Mouse (Mus musculus): ENCODE measurements around the gene Pomt1. TPM values are rescaled to one million over a fixed set of nuclear protein-coding genes. Genes with fewer than 3 reads are reported as not detected.

Pomt1 gene
- 10 to 100 TPM; 19.3 to 23.5 TPM for total RNA-seq (2021)
- long read RNA-seq, experiment 1, partial matches to known transcripts: 2 of 6 reads
- long read RNA-seq, experiment 1, other reads (novel, unspliced or antisense): 2 of 6 reads
- long read RNA-seq, experiment 2, partial matches to known transcripts: 1 of 5 reads
- long read RNA-seq, experiment 2, other reads (novel, unspliced or antisense): 2 of 5 reads

DNA sequence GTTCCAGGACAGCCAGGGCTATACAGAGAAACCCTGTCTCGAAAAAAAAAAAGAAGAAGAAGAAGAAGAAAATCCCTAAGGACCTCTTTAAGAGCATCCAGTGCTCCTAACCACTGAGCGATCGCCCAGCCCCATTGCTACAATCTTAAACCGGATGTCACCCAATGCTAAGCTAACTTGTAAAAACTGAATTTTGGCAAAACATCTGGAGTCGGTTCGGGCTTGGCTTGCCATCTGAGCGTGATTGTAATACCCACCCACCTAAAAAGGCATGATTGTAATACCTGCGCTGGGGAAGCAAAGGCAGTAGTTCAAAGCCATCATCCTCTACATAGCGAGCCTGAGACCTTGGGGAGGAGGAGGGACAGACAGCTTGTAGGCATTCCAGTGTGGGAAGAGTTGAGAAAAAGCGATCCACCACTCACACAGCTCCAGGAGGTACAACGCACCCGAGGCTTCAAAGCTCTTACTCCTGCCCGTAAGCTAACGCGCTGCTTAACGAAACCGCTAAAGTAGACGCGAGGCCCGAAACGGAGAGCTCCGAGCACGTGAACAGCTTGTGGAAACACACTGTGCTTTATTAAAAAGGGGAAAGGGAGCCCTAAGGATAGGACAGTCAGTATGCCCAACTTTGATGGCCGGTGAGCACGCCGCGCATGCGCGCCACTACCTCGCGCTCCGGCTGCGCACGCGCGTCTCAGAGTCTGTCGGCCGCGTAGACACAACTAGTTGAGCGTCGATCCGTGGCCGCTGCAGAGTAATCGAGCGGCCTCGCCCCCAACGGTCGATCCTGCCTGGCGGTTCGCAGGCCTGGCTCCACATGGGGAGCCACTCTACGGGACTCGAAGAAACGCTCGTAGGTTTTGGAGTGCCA lies at the start of gene Pomt1:
TSS of gene Pomt1 (plus strand) at position 705 of the 874 bp plus-strand sequence.
- peak; percentile 85 to 93 for DNase-seq (ENCODE audit: low spot score in 2 of 2)

DNA sequence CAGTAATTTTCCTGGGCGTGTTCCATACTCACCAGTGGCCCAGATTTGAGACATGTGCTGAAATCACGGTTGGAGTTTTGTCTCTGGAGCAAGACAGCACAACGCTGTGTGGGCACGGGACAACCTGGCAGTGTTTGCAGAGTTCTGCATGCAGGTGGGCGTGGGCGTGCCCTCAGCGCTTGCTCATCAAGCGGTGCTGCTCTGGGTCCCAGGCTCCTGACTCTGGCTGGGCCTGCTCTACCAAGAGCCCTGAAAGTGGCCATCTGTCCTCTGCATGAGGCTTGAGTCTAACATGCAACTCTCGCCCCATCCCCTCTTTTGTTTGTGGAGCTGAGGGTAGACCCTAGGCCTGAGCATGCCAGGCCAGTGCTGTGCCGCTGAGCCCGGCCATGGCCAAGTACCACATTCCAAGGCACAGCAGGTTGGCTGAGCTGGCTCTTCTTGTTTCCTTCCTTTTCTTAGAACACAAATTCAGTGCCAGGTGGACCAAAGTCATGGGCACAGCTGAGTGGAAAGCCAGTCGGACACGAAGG lies 49.3 kb upstream of the Pomt1 start:
- peak; percentile 87 to 91 for DNase-seq (ENCODE audit: low spot score in 2 of 2)

- DNase-seq (ENCODE audit: low spot score in 2 of 2): no peak
Observed at GRCm38 (mm10) chr2:32187649-32188048, 48.7 kb upstream of the Pomt1 start.

DNA sequence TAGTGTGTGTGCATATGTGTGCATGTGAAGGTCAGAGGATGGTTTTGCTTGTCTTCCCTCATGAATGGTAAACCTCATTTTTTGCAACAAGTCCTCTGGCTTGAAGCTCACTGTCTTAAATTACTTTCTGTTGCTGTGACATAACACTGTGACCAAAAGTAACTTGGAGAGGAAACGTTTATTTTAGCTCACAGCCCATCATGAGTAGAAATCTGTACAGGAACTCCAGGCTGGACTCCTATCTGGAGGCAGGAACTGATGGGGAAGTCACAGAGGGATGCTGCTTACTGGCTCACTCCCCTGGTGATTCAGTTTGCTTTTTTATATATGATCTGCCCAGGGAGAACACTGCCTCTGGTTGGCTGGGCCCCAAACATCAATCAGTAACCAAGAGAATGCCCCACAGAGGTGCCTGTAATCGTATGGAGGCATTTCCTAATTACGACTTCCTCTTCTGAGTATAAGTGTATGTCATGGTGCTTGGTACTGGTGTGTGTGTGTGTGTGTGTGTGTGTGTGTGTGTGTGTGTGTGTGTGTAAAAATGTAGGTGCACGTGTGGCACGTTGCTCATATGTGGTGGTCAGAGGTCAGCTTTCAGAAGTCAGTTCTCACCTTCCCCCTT lies 47.2 kb upstream of the Pomt1 start:
- DNase-seq (ENCODE audit: low spot score in 2 of 2): no peak

DNA sequence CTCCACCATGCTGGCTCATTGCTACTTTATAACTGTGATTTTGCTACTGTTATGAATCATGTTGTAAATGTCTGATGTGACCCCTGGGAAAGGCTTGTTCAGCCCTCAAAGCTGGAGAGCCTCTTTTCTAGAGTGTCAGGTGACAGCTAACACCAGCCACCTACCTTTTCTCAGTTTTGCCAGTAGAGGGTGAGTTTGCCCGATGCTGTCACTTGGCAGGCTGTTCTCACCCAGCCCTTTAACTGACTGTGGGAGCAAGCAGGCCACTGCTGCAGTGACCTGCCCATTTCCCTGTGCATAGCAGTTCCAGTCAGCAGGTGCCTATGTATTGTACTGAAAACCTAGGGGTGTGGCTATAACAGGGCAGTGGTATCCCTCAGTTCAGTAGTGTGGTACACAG lies 45.8 kb upstream of the Pomt1 start:
- no peak for DNase-seq (ENCODE audit: low spot score in 2 of 2)

GRCm38 (mm10) chr2:32191872-32192507 lies 44.4 kb upstream of the Pomt1 start:
- DNase-seq (ENCODE audit: low spot score in 2 of 2): no peak

- DNase-seq (ENCODE audit: low spot score in 2 of 2): no peak
Observed at GRCm38 (mm10) chr2:32198977-32199376, 37.4 kb upstream of the Pomt1 start.

DNA sequence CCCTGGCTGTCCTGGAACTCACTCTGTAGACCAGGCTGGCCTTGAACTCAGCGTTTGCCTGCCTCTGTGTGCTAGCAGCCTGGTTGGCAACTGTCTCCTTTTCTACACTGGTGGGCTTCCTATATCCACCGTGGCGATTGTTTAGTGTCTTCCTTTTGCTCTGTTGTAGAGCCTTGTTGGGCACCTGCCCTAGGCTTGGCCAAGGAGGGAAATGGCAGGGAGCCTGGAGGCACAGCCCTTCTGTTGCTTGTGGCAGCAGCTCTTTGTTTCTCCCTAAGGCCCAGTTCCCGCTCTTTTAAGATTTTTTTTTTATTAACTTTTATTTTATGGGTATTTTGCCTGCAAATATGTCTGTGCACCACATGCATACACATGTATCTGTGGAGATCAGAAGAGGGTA lies 36.4 kb upstream of the Pomt1 start:
- no peak for DNase-seq (ENCODE audit: low spot score in 2 of 2)

DNA sequence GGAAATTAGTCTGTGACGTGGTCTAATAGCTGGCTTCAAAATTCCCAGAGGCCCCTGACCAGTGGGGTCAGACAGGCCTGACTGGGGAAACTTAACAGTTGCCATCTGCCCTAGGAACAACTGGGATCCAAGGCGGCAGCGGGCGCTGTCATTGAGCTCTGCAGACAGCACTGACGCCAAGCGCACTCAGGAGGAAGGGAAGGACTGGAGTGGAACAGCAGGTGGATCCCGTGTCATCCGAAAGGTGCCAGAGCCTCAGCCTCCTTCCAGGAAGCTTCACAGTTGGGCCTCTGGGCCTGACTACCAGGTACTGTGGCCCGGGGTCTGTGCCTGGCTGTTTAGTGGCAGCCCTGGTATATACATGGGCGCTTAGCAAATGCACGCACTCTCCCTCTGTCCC lies 35.7 kb upstream of the Pomt1 start:
- DNase-seq (ENCODE audit: low spot score in 2 of 2): no peak

- DNase-seq (ENCODE audit: low spot score in 2 of 2): no peak
Observed at GRCm38 (mm10) chr2:32201527-32201926, 34.9 kb upstream of the Pomt1 start.

DNA sequence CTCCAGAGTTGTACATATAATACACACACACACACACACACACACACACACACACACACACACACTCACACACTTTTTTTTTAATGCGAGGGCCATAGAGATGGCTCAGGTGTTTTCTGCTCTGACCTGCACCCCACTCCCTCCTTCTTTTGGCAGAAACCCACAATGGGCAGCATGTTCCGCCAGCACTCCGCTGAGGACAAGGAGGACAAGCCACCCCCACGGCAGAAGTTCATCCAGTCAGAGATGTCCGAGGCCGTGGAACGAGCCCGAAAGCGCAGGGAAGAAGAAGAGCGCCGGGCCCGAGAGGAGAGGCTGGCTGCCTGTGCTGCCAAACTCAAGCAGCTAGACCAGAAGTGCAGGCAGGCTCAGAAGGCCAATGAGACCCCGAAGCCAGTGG lies 32.5 kb upstream of the Pomt1 start:
- no peak for DNase-seq (ENCODE audit: low spot score in 2 of 2)

GRCm38 (mm10) chr2:32207682-32208081 lies 28.7 kb upstream of the Pomt1 start:
- no peak for DNase-seq (ENCODE audit: low spot score in 2 of 2)

- DNase-seq (ENCODE audit: low spot score in 2 of 2): no peak
Observed at GRCm38 (mm10) chr2:32211689-32212088, 24.7 kb upstream of the Pomt1 start.

GRCm38 (mm10) chr2:32213000-32213399 lies 23.4 kb upstream of the Pomt1 start:
- no peak for DNase-seq (ENCODE audit: low spot score in 2 of 2)

GRCm38 (mm10) chr2:32215576-32215975 lies 20.8 kb upstream of the Pomt1 start:
- no peak for DNase-seq (ENCODE audit: low spot score in 2 of 2)

DNA sequence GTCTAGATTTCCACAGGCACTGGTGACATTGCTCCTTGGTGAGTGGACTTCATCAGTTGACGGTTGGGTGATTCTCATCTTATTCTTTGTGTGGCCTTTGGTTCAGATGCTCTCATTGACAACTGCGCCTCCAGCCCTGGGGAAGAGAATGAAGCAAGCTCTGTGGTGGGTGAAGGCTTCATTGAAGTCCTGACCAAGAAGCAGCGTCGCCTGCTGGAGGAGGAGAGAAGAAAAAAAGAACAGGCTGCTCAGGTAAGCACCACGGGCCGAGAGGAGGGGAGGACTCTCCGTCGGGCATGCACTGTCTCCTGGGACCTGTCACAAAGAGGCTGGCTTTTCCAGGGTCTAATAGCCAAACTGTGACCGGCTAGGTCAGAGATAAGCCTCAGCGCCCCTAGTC lies 19.9 kb upstream of the Pomt1 start:
- DNase-seq (ENCODE audit: low spot score in 2 of 2): no peak

DNA sequence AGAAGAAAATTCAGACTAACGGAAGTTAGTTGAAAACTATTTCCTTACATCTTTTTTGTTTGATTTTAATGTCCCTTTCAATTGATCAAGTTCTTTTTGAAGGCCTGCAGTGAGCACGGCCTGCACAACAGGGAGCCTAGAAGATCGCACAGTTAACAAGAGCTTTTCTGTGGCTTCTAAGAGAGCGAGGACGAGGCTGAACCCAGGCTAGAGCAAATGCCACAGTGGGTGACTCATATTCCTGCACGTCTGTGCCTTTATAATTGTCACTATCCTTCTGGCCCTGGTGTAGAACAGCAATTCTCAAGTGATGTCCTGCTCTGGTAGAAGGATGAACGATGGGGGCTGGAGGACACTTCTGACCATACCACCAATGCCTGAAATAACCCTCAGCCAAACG lies 18.7 kb upstream of the Pomt1 start:
- DNase-seq (ENCODE audit: low spot score in 2 of 2): no peak

DNA sequence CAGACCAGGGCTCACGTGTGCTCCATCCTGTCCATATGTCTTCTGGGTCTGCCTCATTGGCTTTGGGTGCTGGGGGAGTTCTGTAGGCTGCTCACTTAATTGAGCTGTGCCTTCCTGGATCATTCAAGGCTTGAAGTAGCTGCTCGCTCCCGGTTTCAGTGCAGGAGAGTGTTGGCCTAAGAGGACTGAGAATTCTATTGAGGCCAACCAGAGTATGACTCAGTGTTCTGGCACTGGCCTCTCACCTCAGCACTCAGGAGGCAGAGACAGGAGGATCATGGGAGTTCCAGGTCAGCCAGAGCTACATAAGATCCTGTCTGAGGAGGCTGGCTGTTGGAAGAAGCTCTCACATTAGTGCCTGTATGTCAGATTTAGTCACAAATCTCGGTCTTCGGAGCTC lies 18.3 kb upstream of the Pomt1 start:
- no peak for DNase-seq (ENCODE audit: low spot score in 2 of 2)

DNA sequence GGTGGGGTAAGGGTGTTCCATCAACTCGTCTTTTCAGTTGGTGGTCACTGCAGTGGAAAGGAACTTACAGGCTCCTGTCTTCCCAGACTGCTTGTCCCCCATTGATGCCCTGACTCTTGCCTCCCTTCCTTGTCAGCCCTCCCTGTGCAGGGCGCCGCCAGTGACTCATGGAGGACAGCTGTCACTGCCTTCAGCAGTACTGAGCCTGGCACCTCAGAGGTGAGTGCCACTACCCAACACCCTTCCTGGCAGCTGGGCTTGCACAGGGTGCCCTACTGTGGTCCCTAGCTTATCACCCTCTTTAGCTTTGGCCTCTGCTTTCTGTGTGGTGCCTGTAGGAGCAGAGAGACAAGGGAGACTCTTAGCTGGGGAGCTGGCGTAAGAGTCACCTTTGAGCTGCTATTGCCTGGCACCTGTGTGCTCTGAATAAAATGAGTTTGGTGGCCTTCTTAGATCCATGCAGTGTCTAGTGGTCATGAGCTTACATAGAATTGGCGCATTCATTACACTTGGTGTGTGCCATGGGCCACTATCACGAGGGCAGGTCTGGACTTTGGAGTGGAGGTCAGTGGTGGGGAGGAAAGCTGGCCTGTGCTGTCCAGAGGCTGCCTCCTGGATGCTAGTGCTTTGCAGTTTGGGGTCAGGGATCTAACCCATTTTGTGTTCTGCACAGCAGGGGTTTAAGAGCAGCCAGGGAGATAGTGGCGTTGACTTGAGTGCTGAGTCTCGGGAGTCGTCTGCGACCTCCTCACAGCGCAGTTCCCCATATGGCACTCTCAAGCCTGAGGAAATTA lies 17.7 kb upstream of the Pomt1 start:
- no peak for DNase-seq (ENCODE audit: low spot score in 2 of 2)

GRCm38 (mm10) chr2:32219501-32219900 lies 16.9 kb upstream of the Pomt1 start:
- no peak for DNase-seq (ENCODE audit: low spot score in 2 of 2)

- DNase-seq (ENCODE audit: low spot score in 2 of 2): no peak
Observed at GRCm38 (mm10) chr2:32220021-32220420, 16.4 kb upstream of the Pomt1 start.
